Mouse (Mus musculus) heart, adult 2 months (tissue): ENCODE results near the gene Gzmm.

ENCODE experiments used
- CTCF ChIP-seq: fragments of 200-600 bp; IDR thresholded peaks from 2 replicates; pipeline ENCODE4 v1.8.1; 2022; ENCODE audit warnings: antibody characterized with exemption, mild to moderate bottlenecking, moderate library complexity
- EP300 ChIP-seq: fragments of 200-500 bp; IDR thresholded peaks from 2 replicates; pipeline ENCODE4 v1.6.1; 2011; ENCODE audit warnings: low read depth, low read length, control low read depth; ENCODE audit not compliant: insufficient read depth
- POLR2A ChIP-seq: fragments of 200-500 bp; IDR thresholded peaks from 2 replicates; pipeline ENCODE4 v1.6.1; 2011; ENCODE audit warnings: mild to moderate bottlenecking, low read depth, low read length, control low read depth; ENCODE audit not compliant: insufficient read depth

GRCm38 (mm10) chr10:79691986-79692548, 3.2 kb downstream of the Gzmm start:
- TF ChIP-seq POLR2A, result no peak
- TF ChIP-seq EP300, result no peak
- TF ChIP-seq CTCF, result no peak
